Mouse (Mus musculus) heart, embryonic 13.5 days (tissue): ENCODE results near the gene Lrch4. TPM values are rescaled to one million over a fixed set of nuclear protein-coding genes. Genes with fewer than 3 reads are reported as not detected.
"Not testable (repeated sequence)": the region's sequence is repeated elsewhere in the genome, so short reads cannot be mapped to it uniquely, and the experiment has no call there.

Experiments
- ATAC-seq: fragments of 200-750 bp; cut with Nextera tagmentation; 2 replicates; pipeline ENCODE4 v1.8.0; 2017; ENCODE audit warnings: moderate TSS enrichment; ENCODE audit not compliant: insufficient number of reproducible peaks, low FRiP score, low TSS enrichment; ENCODE audit errors: extremely low read depth
- H3K27ac ChIP-seq: fragments of 300-500 bp; sonication (generic); replicated peaks from 2 replicates; pipeline ENCODE4 v1.5.1; 2015; ENCODE audit warnings: moderate library complexity, mild to moderate bottlenecking, inconsistent platforms
- H3K27me3 ChIP-seq: fragments of 300-500 bp; sonication (generic); replicated peaks from 2 replicates; pipeline ENCODE4 v1.6.1; 2015; ENCODE audit warnings: mild to moderate bottlenecking, inconsistent platforms
- H3K36me3 ChIP-seq: fragments of 300-500 bp; sonication (generic); 2 replicates; pipeline ENCODE4 v1.6.1; 2015; ENCODE audit warnings: mild to moderate bottlenecking, inconsistent platforms
- H3K4me1 ChIP-seq: fragments of 300-500 bp; sonication (generic); 2 replicates; pipeline ENCODE4 v1.6.1; 2015; ENCODE audit warnings: inconsistent platforms
- H3K4me2 ChIP-seq: fragments of 300-500 bp; sonication (generic); 2 replicates; pipeline ENCODE4 v1.6.1; 2015; ENCODE audit warnings: inconsistent platforms, mild to moderate bottlenecking, moderate library complexity
- H3K4me3 ChIP-seq: fragments of 300-500 bp; sonication (generic); 2 replicates; pipeline ENCODE4 v1.5.1; 2015; ENCODE audit warnings: moderate library complexity, mild to moderate bottlenecking, inconsistent platforms
- H3K9ac ChIP-seq: fragments of 300-500 bp; sonication (generic); 2 replicates; pipeline ENCODE4 v1.6.1; 2015; ENCODE audit warnings: inconsistent platforms, mild to moderate bottlenecking, moderate library complexity
- H3K9me3 ChIP-seq: fragments of 300-500 bp; sonication (generic); 2 replicates; pipeline ENCODE4 v1.6.1; 2016; ENCODE audit warnings: inconsistent platforms
- WGBS: fragments of 180-500 bp; shearing (Covaris S2); methylation state at CpG from one replicate; pipeline ENCODE4 v1.1.7; 2015; ENCODE audit warnings: mixed read lengths; 5-methylcytosine and 5-hydroxymethylcytosine counted together
- polyA plus RNA-seq: library from polyadenylated mRNA; unstranded; fragments of >200 nt; fragmentation: Nextera tagmentation; extraction: Ambion mirVana; gene quantifications from 2 replicates; pipeline ENCODE4 v1.2.1, GENCODE M21; 2015

The Lrch4 gene
- polyA plus RNA-seq, 1 experiment from 2014 or later = 24.2 TPM

- peaks cover 58% of the 10 kb centered on the region for H3K4me1 ChIP-seq
- ATAC-seq = no peak
- H3K9ac ChIP-seq = peak overlapping the region; percentile 58; the same call in 1 of the 2 replicates
Measured at GRCm38 (mm10) chr5:137613076-137613475, 15.8 kb upstream of the Lrch4 start.

DNA sequence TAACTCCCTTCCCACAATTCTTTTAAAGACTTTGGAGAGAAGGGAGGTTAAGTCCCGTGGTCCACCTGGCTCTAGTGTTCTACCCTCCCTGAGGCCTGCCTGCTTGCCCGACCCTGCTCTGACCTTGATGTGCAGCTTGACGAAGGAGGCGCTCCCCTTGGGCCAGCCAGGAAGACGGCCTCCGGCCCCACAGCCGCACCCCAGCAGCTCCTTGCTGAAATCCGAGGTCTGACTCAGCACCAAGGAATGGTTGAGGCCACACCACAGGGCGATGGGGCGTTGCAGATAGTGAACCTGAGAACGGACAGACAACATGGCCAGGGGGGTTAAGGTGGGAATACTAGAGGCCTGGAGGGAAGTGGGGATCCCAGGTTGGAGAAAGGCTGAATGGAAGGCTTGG, 15.4 kb upstream of the Lrch4 start, which contains the start of gene Pcolce:
TSS of gene Pcolce (minus strand) at position 235 of the 400 bp plus-strand sequence.
- peaks cover 13% of the 10 kb centered on the region; the same call in 1 of the 2 replicates for H3K27me3 ChIP-seq
- peaks cover 53% of the 10 kb centered on the region for H3K4me1 ChIP-seq
- no peak within 1 kb of the TSS for H3K4me3 ChIP-seq
- peak within 1 kb of the TSS; percentile 39; the same call in 1 of the 2 replicates for H3K27ac ChIP-seq
- H3K36me3 ChIP-seq = no peaks in the 10 kb centered on the region
- ATAC-seq = no peak
- H3K9me3 ChIP-seq = no peaks in the 10 kb centered on the region
- H3K4me2 ChIP-seq = no peak within 1 kb of the TSS
- 27% methylated on average over 11 of the region's 11 CpGs for WGBS
- peak within 1 kb of the TSS; percentile 58 for H3K9ac ChIP-seq

More at GRCm38 (mm10) chr5:137613076-137613475, 15.8 kb upstream of the Lrch4 start:
- Histone ChIP-seq H3K9me3 (no peaks in the 10 kb centered on the region), H3K27me3 (peaks cover 15% of the 10 kb centered on the region; the same call in 1 of the 2 replicates), H3K4me3 (no peak overlapping the region), H3K4me2 (no peak overlapping the region), H3K36me3 (0 out of 2 replicates have a peak, but pooled peaks cover under 1% of the 10 kb centered on the region), H3K27ac (no peak overlapping the region)
- 74% methylated on average over 5 of the region's 5 CpGs for WGBS

- H3K4me1 ChIP-seq = peaks cover 40% of the 10 kb centered on the region
- WGBS = 87% methylated on average over 2 of the region's 2 CpGs
- not testable (repeated sequence) for H3K9ac ChIP-seq, H3K9me3 ChIP-seq, H3K4me2 ChIP-seq, H3K4me3 ChIP-seq, H3K36me3 ChIP-seq, ATAC-seq, H3K27ac ChIP-seq
- H3K27me3 ChIP-seq = peaks cover 15% of the 10 kb centered on the region; the same call in 1 of the 2 replicates
Measured at GRCm38 (mm10) chr5:137614921-137615320, 14.0 kb upstream of the Lrch4 start.

GRCm38 (mm10) chr5:137615347-137615746, 13.6 kb upstream of the Lrch4 start:
- WGBS = 85% methylated on average over 7 of the region's 7 CpGs
- Histone ChIP-seq H3K9ac (no peak overlapping the region), H3K4me1 (peaks cover 36% of the 10 kb centered on the region), H3K27me3 (peaks cover 15% of the 10 kb centered on the region; the same call in 1 of the 2 replicates), H3K9me3 (no peaks in the 10 kb centered on the region), H3K27ac (no peak overlapping the region), H3K4me2 (no peak overlapping the region), H3K4me3 (no peak overlapping the region), H3K36me3 (no peaks in the 10 kb centered on the region)
- ATAC-seq = no peak

GRCm38 (mm10) chr5:137623937-137624530, 4.9 kb upstream of the Lrch4 start:
- H3K4me2 ChIP-seq = no peak overlapping the region
- no peaks in the 10 kb centered on the region for H3K9me3 ChIP-seq
- WGBS = 71% methylated on average over 11 of the region's 11 CpGs
- no peak for ATAC-seq
- peaks cover 9% of the 10 kb centered on the region for H3K4me1 ChIP-seq
- H3K27ac ChIP-seq = no peak overlapping the region
- H3K27me3 ChIP-seq = peaks cover 4% of the 10 kb centered on the region; the same call in 1 of the 2 replicates
- H3K36me3 ChIP-seq = no peaks in the 10 kb centered on the region
- H3K9ac ChIP-seq = no peak overlapping the region
- H3K4me3 ChIP-seq = no peak overlapping the region

GRCm38 (mm10) chr5:137627991-137628390, 930 bp upstream of the Lrch4 start:
- Histone ChIP-seq H3K36me3 (peaks cover 9% of the 10 kb centered on the region), H3K4me1 (peaks cover 41% of the 10 kb centered on the region)

DNA sequence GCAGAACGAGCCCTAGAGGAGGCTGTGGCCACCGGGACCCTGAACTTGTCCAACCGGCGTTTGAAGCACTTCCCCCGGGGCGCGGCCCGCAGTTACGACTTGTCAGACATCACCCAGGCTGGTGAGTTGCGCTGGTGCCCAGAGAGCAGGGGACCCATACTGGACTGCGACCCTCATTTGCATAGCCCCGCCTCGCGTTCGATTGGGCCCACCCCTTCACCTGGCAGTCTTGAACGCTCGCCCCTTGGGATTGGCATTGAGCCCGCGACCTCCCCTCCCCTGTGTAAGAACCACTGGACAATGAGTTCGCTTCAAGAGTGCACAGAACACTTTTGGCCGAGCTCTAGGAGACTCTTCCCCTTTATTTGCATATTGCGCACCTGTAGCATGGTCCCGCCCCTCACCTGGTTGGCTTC, 393 bp downstream of the Lrch4 start:
- ATAC-seq = peak; percentile 38
- Histone ChIP-seq H3K4me3 (peak overlapping the region; percentile 96), H3K9me3 (no peaks in the 10 kb centered on the region), H3K27me3 (no peaks in the 10 kb centered on the region), H3K4me1 (peaks cover 41% of the 10 kb centered on the region), H3K4me2 (peak overlapping the region; percentile 96), H3K36me3 (peaks cover 22% of the 10 kb centered on the region), H3K9ac (peak overlapping the region; percentile 94), H3K27ac (peak overlapping the region; percentile 94)
- WGBS = under 1% methylated on average over 23 of the region's 23 CpGs

More at GRCm38 (mm10) chr5:137627991-137628390, 930 bp upstream of the Lrch4 start:
- Histone ChIP-seq H3K4me3 (peak overlapping the region; percentile 96), H3K27me3 (no peaks in the 10 kb centered on the region), H3K9me3 (no peaks in the 10 kb centered on the region), H3K9ac (peak overlapping the region; percentile 83), H3K27ac (peak overlapping the region; percentile 89), H3K4me2 (peak overlapping the region; percentile 75)
- 2% methylated on average over 9 of the region's 9 CpGs for WGBS
- no peak for ATAC-seq

DNA sequence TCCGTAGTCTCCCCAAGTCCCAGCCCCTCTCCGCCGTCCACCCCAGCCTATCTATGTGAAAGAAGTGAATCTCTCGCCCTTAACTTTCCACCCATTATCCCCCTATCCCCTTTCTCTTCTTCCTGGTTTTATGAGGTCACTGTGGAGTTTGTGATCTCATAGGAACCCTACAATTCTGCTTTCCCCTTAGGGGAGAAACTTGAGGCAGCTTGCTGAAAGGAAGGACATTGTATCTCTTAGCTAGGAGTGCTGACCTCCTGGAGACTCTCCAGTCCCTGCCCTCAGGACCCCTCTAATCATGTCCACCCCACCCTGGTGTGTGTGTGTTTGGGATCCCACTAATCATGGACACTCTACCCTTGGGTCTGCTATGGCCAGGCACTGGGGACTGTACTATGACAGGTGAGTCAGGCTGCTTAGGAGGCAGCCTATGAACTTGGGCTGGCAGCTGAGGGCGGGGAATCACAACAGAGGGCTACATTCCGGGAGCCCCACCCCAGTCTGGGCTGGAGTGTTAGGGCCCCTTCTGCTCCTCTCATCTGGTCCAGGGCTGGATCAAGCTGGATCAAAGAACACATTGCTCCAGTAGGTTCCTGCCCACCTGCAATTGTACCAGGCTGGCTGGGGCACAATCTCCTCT, 1.1 kb downstream of the Lrch4 start:
- H3K9ac ChIP-seq = peak overlapping the region; percentile 94
- no peaks in the 10 kb centered on the region for H3K27me3 ChIP-seq
- H3K4me1 ChIP-seq = peaks cover 41% of the 10 kb centered on the region
- H3K36me3 ChIP-seq = peaks cover 30% of the 10 kb centered on the region
- WGBS = 20% methylated on average over 6 of the region's 6 CpGs
- peak overlapping the region; percentile 94 for H3K27ac ChIP-seq
- ATAC-seq = no peak
- H3K4me2 ChIP-seq = peak overlapping the region; percentile 96
- H3K9me3 ChIP-seq = no peaks in the 10 kb centered on the region
- peak overlapping the region; percentile 96 for H3K4me3 ChIP-seq

DNA sequence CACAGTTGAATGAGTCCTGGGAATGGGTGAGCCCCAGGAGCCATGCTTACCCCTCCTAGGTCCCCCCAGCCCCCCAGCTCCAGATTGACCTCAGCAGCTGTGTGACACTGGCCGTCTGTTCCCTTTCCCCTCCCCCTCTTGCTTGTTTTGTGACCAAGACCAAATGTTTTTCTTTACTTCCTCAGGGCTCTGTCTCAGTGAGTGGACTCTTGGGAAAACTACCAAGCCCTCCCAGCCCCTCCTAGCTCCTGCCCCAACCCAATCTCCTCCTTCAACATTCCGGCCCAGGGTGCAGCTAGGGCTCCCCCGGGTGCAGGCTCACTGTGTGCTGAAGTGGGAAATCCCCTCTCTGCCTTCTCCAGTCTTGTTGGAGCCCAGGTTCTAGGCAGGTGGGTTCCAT, 1.7 kb downstream of the Lrch4 start:
- Histone ChIP-seq H3K27me3 (no peaks in the 10 kb centered on the region), H3K4me1 (peaks cover 41% of the 10 kb centered on the region), H3K9ac (peak overlapping the region; percentile 94), H3K4me3 (peak overlapping the region; percentile 96), H3K27ac (peak overlapping the region; percentile 94), H3K4me2 (peak overlapping the region; percentile 96), H3K36me3 (peaks cover 35% of the 10 kb centered on the region), H3K9me3 (no peaks in the 10 kb centered on the region)
- no peak for ATAC-seq
- WGBS = 35% methylated on average over 3 of the region's 3 CpGs

GRCm38 (mm10) chr5:137631171-137631570, 2.2 kb downstream of the Lrch4 start:
- Histone ChIP-seq H3K9ac (peak overlapping the region; percentile 94), H3K27me3 (no peaks in the 10 kb centered on the region), H3K4me1 (peaks cover 41% of the 10 kb centered on the region), H3K9me3 (no peaks in the 10 kb centered on the region), H3K4me2 (peak overlapping the region; percentile 96), H3K4me3 (peak overlapping the region; percentile 96), H3K36me3 (peaks cover 41% of the 10 kb centered on the region), H3K27ac (peak overlapping the region; percentile 94)
- WGBS = 53% methylated on average over 9 of the region's 9 CpGs
- no peak for ATAC-seq

DNA sequence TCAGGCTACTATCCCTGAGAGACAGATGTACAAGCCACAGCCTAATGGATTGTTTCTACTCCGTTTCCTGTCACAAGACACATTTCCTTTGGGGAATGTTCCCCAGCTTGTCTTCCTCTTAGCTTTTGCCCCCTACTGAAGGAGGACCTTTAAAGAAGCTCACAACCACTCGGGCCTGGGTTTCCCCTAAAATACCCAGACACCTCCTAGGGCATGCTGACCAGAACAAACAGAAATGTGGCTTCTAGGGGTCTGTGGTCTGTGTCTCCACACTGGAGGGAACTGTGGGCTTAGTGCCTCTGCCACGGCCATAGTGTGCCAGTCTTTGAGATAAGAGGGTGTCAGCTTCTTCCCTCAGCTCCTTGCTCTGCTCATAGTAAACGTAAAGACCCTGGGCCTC, 2.7 kb downstream of the Lrch4 start:
- peak overlapping the region; percentile 94 for H3K9ac ChIP-seq
- no peak for ATAC-seq
- H3K27me3 ChIP-seq = no peaks in the 10 kb centered on the region
- H3K36me3 ChIP-seq = peaks cover 45% of the 10 kb centered on the region
- WGBS = 43% methylated on average over 4 of the region's 4 CpGs
- peaks cover 41% of the 10 kb centered on the region for H3K4me1 ChIP-seq
- no peaks in the 10 kb centered on the region for H3K9me3 ChIP-seq
- peak overlapping the region; percentile 96 for H3K4me2 ChIP-seq
- peak overlapping the region; percentile 94; the same call in 1 of the 2 replicates for H3K27ac ChIP-seq
- H3K4me3 ChIP-seq = peak overlapping the region; percentile 96; the same call in 1 of the 2 replicates
